Mouse (Mus musculus): ENCODE results near the gene Adcy1. TPM values are rescaled to one million over a fixed set of nuclear protein-coding genes. Genes with fewer than 3 reads are reported as not detected.

Adcy1 gene
- total RNA-seq, 1 experiment from 2014 or later = not detected

GRCm38 (mm10) chr11:7160146-7160545 lies 96.9 kb downstream of the Adcy1 start:
- no peak for ATAC-seq (replicated peaks; ENCODE audit: insufficient number of reproducible peaks, low FRiP score, low TSS enrichment, poor library complexity, severe bottlenecking)

GRCm38 (mm10) chr11:7160637-7161101 lies 97.4 kb downstream of the Adcy1 start:
- no peak for ATAC-seq (replicated peaks; ENCODE audit: insufficient number of reproducible peaks, low FRiP score, low TSS enrichment, poor library complexity, severe bottlenecking)

GRCm38 (mm10) chr11:7161502-7162174 lies 98.3 kb downstream of the Adcy1 start:
- ATAC-seq (replicated peaks; ENCODE audit: insufficient number of reproducible peaks, low FRiP score, low TSS enrichment, poor library complexity, severe bottlenecking) = no peak

- ATAC-seq (replicated peaks; ENCODE audit: insufficient number of reproducible peaks, low FRiP score, low TSS enrichment, poor library complexity, severe bottlenecking) = no peak
Measured at GRCm38 (mm10) chr11:7164416-7164815, 101.1 kb downstream of the Adcy1 start.

- no peak for ATAC-seq (replicated peaks; ENCODE audit: insufficient number of reproducible peaks, low FRiP score, low TSS enrichment, poor library complexity, severe bottlenecking)
Measured at GRCm38 (mm10) chr11:7169645-7170044, 106.4 kb downstream of the Adcy1 start.

GRCm38 (mm10) chr11:7173664-7174063 lies 110.4 kb downstream of the Adcy1 start:
- ATAC-seq (replicated peaks; ENCODE audit: insufficient number of reproducible peaks, low FRiP score, low TSS enrichment, poor library complexity, severe bottlenecking) = no peak

GRCm38 (mm10) chr11:7178724-7179123 lies 115.4 kb downstream of the Adcy1 start:
- ATAC-seq (replicated peaks; ENCODE audit: insufficient number of reproducible peaks, low FRiP score, low TSS enrichment, poor library complexity, severe bottlenecking) = no peak

GRCm38 (mm10) chr11:7179276-7179675 lies 116.0 kb downstream of the Adcy1 start:
- no peak for ATAC-seq (replicated peaks; ENCODE audit: insufficient number of reproducible peaks, low FRiP score, low TSS enrichment, poor library complexity, severe bottlenecking)

GRCm38 (mm10) chr11:7182409-7183042 lies 119.2 kb downstream of the Adcy1 start:
- no peak for ATAC-seq (replicated peaks; ENCODE audit: insufficient number of reproducible peaks, low FRiP score, low TSS enrichment, poor library complexity, severe bottlenecking)

GRCm38 (mm10) chr11:7184420-7184819 lies 121.1 kb downstream of the Adcy1 start:
- no peak for ATAC-seq (replicated peaks; ENCODE audit: insufficient number of reproducible peaks, low FRiP score, low TSS enrichment, poor library complexity, severe bottlenecking)

GRCm38 (mm10) chr11:7187472-7187871 lies 124.2 kb downstream of the Adcy1 start:
- ATAC-seq (replicated peaks; ENCODE audit: insufficient number of reproducible peaks, low FRiP score, low TSS enrichment, poor library complexity, severe bottlenecking) = no peak

- ATAC-seq (replicated peaks; ENCODE audit: insufficient number of reproducible peaks, low FRiP score, low TSS enrichment, poor library complexity, severe bottlenecking) = no peak
Measured at GRCm38 (mm10) chr11:7188469-7188868, 125.2 kb downstream of the Adcy1 start, which contains the start of gene Gm11985. Gene Gm11985, minus strand, starts transcription at chr11:7188569.

GRCm38 (mm10) chr11:7192710-7193109 lies 129.4 kb downstream of the Adcy1 start:
- no peak for ATAC-seq (replicated peaks; ENCODE audit: insufficient number of reproducible peaks, low FRiP score, low TSS enrichment, poor library complexity, severe bottlenecking)

- no peak for ATAC-seq (replicated peaks; ENCODE audit: insufficient number of reproducible peaks, low FRiP score, low TSS enrichment, poor library complexity, severe bottlenecking)
Measured at GRCm38 (mm10) chr11:7193134-7193533, 129.8 kb downstream of the Adcy1 start.

- no peak for ATAC-seq (replicated peaks; ENCODE audit: insufficient number of reproducible peaks, low FRiP score, low TSS enrichment, poor library complexity, severe bottlenecking)
Measured at GRCm38 (mm10) chr11:7194432-7195311, 131.4 kb downstream of the Adcy1 start.

GRCm38 (mm10) chr11:7195312-7195685 lies 132.0 kb downstream of the Adcy1 start:
- no peak for ATAC-seq (replicated peaks; ENCODE audit: insufficient number of reproducible peaks, low FRiP score, low TSS enrichment, poor library complexity, severe bottlenecking)

GRCm38 (mm10) chr11:7197491-7197941 lies 134.2 kb downstream of the Adcy1 start, which contains the start of gene Igfbp1:
Gene Igfbp1, plus strand, starts transcription at chr11:7197782.
- ATAC-seq (replicated peaks; ENCODE audit: insufficient number of reproducible peaks, low FRiP score, low TSS enrichment, poor library complexity, severe bottlenecking) = no peak

- no peak for ATAC-seq (replicated peaks; ENCODE audit: insufficient number of reproducible peaks, low FRiP score, low TSS enrichment, poor library complexity, severe bottlenecking)
Measured at GRCm38 (mm10) chr11:7198006-7198405, 134.7 kb downstream of the Adcy1 start.

All from monocyte, adult 5-6 weeks (primary cell).